Mouse (Mus musculus) lung, embryonic 16.5 days (tissue): Measurements from ENCODE around the gene Add3. TPM values are rescaled to one million over a fixed set of nuclear protein-coding genes. Genes with fewer than 3 reads are reported as not detected.

Experiments used
- ATAC-seq: fragments of 200-750 bp; cut with Nextera tagmentation; 2 replicates; pipeline ENCODE4 v1.8.0; 2017; ENCODE audit warnings: low read depth, mild to moderate bottlenecking, moderate library complexity
- H3K27ac ChIP-seq: fragments of 300-500 bp; sonication (generic); 2 replicates; pipeline ENCODE4 v1.5.1; 2014; ENCODE audit warnings: mild to moderate bottlenecking, control low read depth, low read length
- H3K27me3 ChIP-seq: fragments of 300-500 bp; sonication (generic); 2 replicates; pipeline ENCODE4 v1.6.1; 2014; ENCODE audit warnings: low read depth, low read length, mixed read lengths; ENCODE audit not compliant: control insufficient read depth, insufficient read depth
- H3K36me3 ChIP-seq: fragments of 300-500 bp; sonication (generic); 2 replicates; pipeline ENCODE4 v1.6.1; 2014; ENCODE audit warnings: low read length; ENCODE audit not compliant: control insufficient read depth, insufficient read depth
- H3K4me1 ChIP-seq: fragments of 300-500 bp; sonication (generic); replicated peaks from 2 replicates; pipeline ENCODE4 v1.6.1; 2014; ENCODE audit warnings: low read length, mixed read lengths; ENCODE audit not compliant: control insufficient read depth, insufficient read depth
- H3K4me2 ChIP-seq: fragments of 300-500 bp; sonication (generic); 2 replicates; pipeline ENCODE4 v1.6.1; 2014; ENCODE audit warnings: low read depth, low read length, control low read depth
- H3K4me3 ChIP-seq: fragments of 300-500 bp; sonication (generic); 2 replicates; pipeline ENCODE4 v1.5.1; 2014; ENCODE audit warnings: mild to moderate bottlenecking, low read length, control low read depth
- H3K9ac ChIP-seq: fragments of 300-500 bp; sonication (generic); 2 replicates; pipeline ENCODE4 v1.6.1; 2014; ENCODE audit warnings: low read length, control low read depth
- H3K9me3 ChIP-seq: fragments of 300-500 bp; sonication (generic); 2 replicates; pipeline ENCODE4 v1.6.1; 2016; ENCODE audit warnings: low read length; ENCODE audit not compliant: control insufficient read depth
- WGBS: fragments of 180-500 bp; shearing (Covaris S2); extraction: QIAGEN DNeasy Blood & Tissue Kit; methylation state at CpG from one replicate; pipeline ENCODE4 v1.1.7; 2014; 5-methylcytosine and 5-hydroxymethylcytosine counted together
- polyA plus RNA-seq: library from polyadenylated mRNA; unstranded; fragments of >200 nt; fragmentation: Nextera tagmentation; extraction: Ambion mirVana; gene quantifications from 2 replicates; pipeline ENCODE4 v1.2.1, GENCODE M21; 2015

The Add3 gene
- 91.3 and 101 TPM in 2 replicates for polyA plus RNA-seq

GRCm38 (mm10) chr19:53140044-53140803 lies at the start of gene Add3:
Add3 (plus strand) TSS chr19:53140443.
- no peak for ATAC-seq
- Histone ChIP-seq H3K9ac (peak within 1 kb of the TSS; percentile 83), H3K9me3 (no peaks in the 10 kb centered on the region), H3K36me3 (no peaks in the 10 kb centered on the region), H3K4me1 (peaks cover 24% of the 10 kb centered on the region), H3K4me3 (peak within 1 kb of the TSS; percentile 60), H3K27ac (peak within 1 kb of the TSS; percentile 98), H3K27me3 (no peaks in the 10 kb centered on the region), H3K4me2 (peak within 1 kb of the TSS; percentile 83)
- 4% methylated on average over 24 of the region's 24 CpGs for WGBS

GRCm38 (mm10) chr19:53090677-53091076 lies 49.6 kb upstream of the Add3 start:
- WGBS, result 89% methylated on average over 5 of the region's 5 CpGs
- H3K4me1 ChIP-seq, result peaks cover 30% of the 10 kb centered on the region
- H3K27ac ChIP-seq, result no peak overlapping the region
- no peak for ATAC-seq
- H3K9ac ChIP-seq, result no peak overlapping the region
- no peak overlapping the region for H3K4me3 ChIP-seq
- H3K9me3 ChIP-seq, result no peaks in the 10 kb centered on the region
- no peaks in the 10 kb centered on the region for H3K27me3 ChIP-seq
- H3K36me3 ChIP-seq, result no peaks in the 10 kb centered on the region
- no peak overlapping the region for H3K4me2 ChIP-seq

- no peak overlapping the region for H3K4me3 ChIP-seq
- no peaks in the 10 kb centered on the region for H3K27me3 ChIP-seq
- no peak overlapping the region for H3K9ac ChIP-seq
- H3K4me2 ChIP-seq, result no peak overlapping the region
- no peak overlapping the region for H3K27ac ChIP-seq
- ATAC-seq, result no peak
- no peaks in the 10 kb centered on the region for H3K36me3 ChIP-seq
- 84% methylated on average over 6 of the region's 6 CpGs for WGBS
- H3K9me3 ChIP-seq, result no peaks in the 10 kb centered on the region
- H3K4me1 ChIP-seq, result peaks cover 14% of the 10 kb centered on the region
These were observed 48.0 kb upstream of the Add3 start for GRCm38 (mm10) chr19:53092251-53092650.

- Histone ChIP-seq H3K4me1 (peaks cover 5% of the 10 kb centered on the region), H3K4me2 (no peak overlapping the region), H3K27ac (no peak overlapping the region), H3K4me3 (no peak overlapping the region), H3K36me3 (no peaks in the 10 kb centered on the region), H3K27me3 (no peaks in the 10 kb centered on the region), H3K9ac (no peak overlapping the region), H3K9me3 (no peaks in the 10 kb centered on the region)
- 24% methylated on average over 3 of the region's 3 CpGs for WGBS
- ATAC-seq, result no peak
These were observed 46.9 kb upstream of the Add3 start for GRCm38 (mm10) chr19:53093294-53093693.

GRCm38 (mm10) chr19:53094684-53095083 lies 45.6 kb upstream of the Add3 start:
- no peak overlapping the region for H3K27ac ChIP-seq
- no peaks in the 10 kb centered on the region for H3K9me3 ChIP-seq
- no peak overlapping the region for H3K4me3 ChIP-seq
- H3K36me3 ChIP-seq, result no peaks in the 10 kb centered on the region
- WGBS, result 86% methylated on average over 4 of the region's 4 CpGs
- no peak overlapping the region for H3K4me2 ChIP-seq
- no peak overlapping the region for H3K9ac ChIP-seq
- H3K4me1 ChIP-seq, result peaks cover 5% of the 10 kb centered on the region
- no peak for ATAC-seq
- H3K27me3 ChIP-seq, result no peaks in the 10 kb centered on the region

- H3K36me3 ChIP-seq, result no peaks in the 10 kb centered on the region
- WGBS, result 42% methylated on average over 12 of the region's 12 CpGs
These were observed 38.6 kb upstream of the Add3 start for GRCm38 (mm10) chr19:53101374-53102300.

GRCm38 (mm10) chr19:53105374-53106090 lies 34.7 kb upstream of the Add3 start:
- no peaks in the 10 kb centered on the region for H3K9me3 ChIP-seq
- ATAC-seq, result peak; percentile 75
- H3K4me2 ChIP-seq, result peak overlapping the region; percentile 45
- 39% methylated on average over 26 of the region's 26 CpGs for WGBS
- H3K4me1 ChIP-seq, result peaks cover 42% of the 10 kb centered on the region
- H3K27me3 ChIP-seq, result no peaks in the 10 kb centered on the region
- 0 out of 2 replicates have a peak overlapping the region, but pooled peaks have one; percentile 40 for H3K9ac ChIP-seq
- H3K36me3 ChIP-seq, result no peaks in the 10 kb centered on the region
- peak overlapping the region; percentile 20; the same call in 1 of the 2 replicates for H3K4me3 ChIP-seq
- peak overlapping the region; percentile 56 for H3K27ac ChIP-seq

More at GRCm38 (mm10) chr19:53101374-53102300, 38.6 kb upstream of the Add3 start:
- H3K4me2 ChIP-seq, result no peak overlapping the region
- H3K4me3 ChIP-seq, result no peak overlapping the region
- peaks cover 31% of the 10 kb centered on the region for H3K4me1 ChIP-seq
- ATAC-seq, result no peak
- no peaks in the 10 kb centered on the region for H3K27me3 ChIP-seq
- H3K27ac ChIP-seq, result no peak overlapping the region; the same call in 1 of the 2 replicates
- no peaks in the 10 kb centered on the region for H3K9me3 ChIP-seq
- no peak overlapping the region for H3K9ac ChIP-seq

- ATAC-seq, result no peak
- Histone ChIP-seq H3K36me3 (no peaks in the 10 kb centered on the region), H3K27ac (peak overlapping the region; percentile 32), H3K27me3 (no peaks in the 10 kb centered on the region), H3K4me2 (no peak overlapping the region), H3K9me3 (no peaks in the 10 kb centered on the region), H3K4me3 (no peak overlapping the region), H3K9ac (no peak overlapping the region), H3K4me1 (peaks cover 39% of the 10 kb centered on the region)
- 74% methylated on average over 7 of the region's 7 CpGs for WGBS
These were observed 33.3 kb upstream of the Add3 start for GRCm38 (mm10) chr19:53106952-53107351.
